Mouse (Mus musculus) bone marrow macrophage, adult 2 months (primary cell): ENCODE results near the gene Grm4.

Source experiments
- CTCF ChIP-seq: IDR thresholded peaks from 2 replicates; pipeline ENCODE4 v1.5.1; 2012; ENCODE audit warnings: low read depth, mild to moderate bottlenecking, low read length, moderate library complexity
- POLR2A ChIP-seq: IDR thresholded peaks from 2 replicates; pipeline ENCODE4 v1.6.1; 2012; ENCODE audit warnings: mild to moderate bottlenecking, low read depth, low read length, borderline replicate concordance

- TF ChIP-seq CTCF (no peak), POLR2A (no peak)
These were observed 36.9 kb upstream of the Grm4 start for GRCm38 (mm10) chr17:27557927-27558661.
